Mouse (Mus musculus): ENCODE data around the gene Tcp11.

Gene Tcp11

GRCm38 (mm10) chr17:28036813-28037756 lies 43.4 kb downstream of the Tcp11 start:
- DNase-seq: no peak

GRCm38 (mm10) chr17:28034986-28035385 lies 45.5 kb downstream of the Tcp11 start:
- DNase-seq: peak; percentile 93 to 94

DNA sequence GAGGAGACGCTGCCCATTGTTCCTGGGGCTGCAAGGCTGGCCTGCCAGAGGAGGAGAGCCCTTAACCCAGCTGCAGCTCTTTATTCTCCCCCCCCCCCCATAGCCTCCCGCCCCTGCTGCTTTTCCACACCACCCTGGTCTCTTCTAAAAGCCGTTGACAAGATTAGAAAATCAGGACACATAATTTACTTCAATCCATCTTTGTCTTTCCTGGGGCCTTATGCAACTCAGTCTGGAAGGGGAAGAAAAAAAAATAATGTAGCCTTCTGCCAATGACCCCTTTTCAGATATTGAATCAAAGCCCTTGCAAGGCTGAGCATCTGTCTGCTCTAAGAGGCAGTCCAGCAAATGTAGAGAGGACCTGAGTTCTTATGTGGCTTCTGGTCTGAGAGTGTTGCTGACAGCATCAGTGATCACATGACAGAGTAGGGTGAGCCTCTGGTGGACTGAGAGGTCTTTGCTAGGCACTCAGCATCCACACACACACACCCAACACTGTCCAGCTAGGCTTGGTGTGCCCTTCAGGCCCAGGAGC lies 47.3 kb downstream of the Tcp11 start:
- DNase-seq: no peak

DNA sequence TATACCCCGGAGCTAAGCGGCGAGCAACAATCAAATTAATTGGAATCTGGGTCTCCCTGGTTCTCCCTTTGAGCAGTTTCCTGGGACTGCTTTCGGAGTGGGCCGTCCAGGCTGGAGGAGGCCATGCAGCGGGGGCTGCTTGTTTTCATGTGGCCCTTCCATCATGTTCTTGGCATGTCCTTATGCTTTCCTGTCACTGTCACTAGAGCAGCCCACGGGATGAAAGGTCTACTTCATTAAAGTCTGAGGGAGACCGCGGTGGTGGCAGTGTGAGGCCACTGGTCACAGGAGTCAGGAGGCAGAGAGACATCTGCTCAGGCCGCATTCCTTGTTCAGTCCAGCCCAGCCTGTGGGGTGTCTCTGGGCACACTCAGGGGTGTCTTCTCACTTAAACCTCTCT lies 48.2 kb downstream of the Tcp11 start:
- no peak for DNase-seq

GRCm38 (mm10) chr17:28031281-28031941 lies 49.0 kb downstream of the Tcp11 start:
- DNase-seq: no peak

DNA sequence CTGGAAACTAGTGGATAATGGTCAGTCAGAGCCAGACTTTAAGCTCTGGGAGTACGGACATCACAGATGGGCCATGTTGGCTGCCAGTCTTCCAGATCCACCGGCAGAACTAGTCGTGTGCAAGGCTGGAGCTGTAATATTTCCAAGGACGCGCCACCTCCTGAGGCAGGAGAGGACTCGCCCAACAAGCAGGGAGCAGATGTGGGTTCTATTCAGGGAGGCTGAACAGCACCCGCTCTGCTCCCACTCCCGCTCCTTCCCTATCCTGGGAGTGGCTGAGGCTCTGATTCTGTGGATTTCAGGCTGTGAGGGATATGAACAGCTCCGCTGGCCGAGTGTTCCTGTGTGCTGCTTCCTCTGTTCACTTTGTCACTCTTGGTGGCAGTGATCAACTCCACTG lies 50.0 kb downstream of the Tcp11 start:
- DNase-seq: no peak

DNA sequence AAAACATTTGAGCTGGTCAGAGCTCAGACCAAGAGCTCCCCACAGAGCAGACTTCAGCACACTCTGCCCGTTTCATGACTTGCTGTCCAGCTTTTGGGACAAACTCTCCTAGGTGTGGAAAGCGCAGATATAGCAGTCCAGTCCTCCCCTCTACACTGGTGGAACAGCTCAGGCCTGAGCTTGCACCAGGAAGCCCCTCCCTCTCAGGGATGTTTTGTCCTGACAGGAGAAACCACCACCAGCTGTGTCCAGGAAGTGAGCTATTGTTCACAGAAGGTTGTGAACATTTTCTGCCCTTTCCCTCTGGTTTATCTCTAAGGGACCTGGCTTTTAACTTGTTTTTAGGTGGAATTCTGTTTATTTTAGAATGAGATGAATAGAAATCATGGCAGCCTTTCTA lies 51.1 kb downstream of the Tcp11 start:
- peak in 1 of 2 experiments; percentile 57 for DNase-seq

- no peak for DNase-seq
Measured at GRCm38 (mm10) chr17:28028236-28028635, 52.2 kb downstream of the Tcp11 start.

- DNase-seq: no peak
Measured at GRCm38 (mm10) chr17:28027197-28027596, 53.2 kb downstream of the Tcp11 start.

DNA sequence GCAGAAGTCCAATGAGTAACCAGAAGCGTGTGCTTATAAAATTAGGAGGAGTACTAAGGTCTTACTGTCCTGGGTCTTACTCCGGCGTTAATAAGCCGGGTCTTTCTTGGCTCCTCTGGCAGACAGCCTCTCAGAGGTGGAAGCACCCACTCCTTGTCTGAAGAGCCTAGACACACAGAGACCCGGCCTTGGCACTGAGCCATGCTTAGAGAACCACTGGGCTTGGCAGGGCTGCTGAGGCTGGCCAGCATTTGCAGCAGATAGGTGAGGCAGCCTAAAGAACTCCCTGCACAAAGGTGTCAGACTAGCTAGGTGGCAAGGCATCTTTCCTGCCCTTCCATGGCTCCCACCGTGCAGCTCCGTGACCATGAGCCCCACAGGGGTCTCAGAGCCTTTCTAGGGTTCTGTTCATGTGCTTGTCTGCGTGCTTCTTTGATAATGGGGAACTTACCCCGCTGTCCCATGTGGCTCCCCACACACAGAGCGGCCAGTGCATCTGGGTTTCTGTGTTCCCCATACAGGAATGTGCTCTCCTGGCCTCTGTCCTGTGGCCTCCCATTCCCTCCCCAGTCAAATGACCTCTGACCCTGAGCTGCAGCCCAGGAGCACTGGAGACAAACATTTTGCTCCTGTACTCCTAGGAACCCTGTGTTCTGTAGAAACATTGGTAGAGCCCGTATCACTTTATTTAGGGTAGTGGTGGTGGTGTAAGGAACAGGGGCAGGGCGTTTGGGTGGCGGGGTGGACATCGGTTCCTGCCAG lies 54.1 kb downstream of the Tcp11 start:
- DNase-seq: peak; percentile 80 to 85

GRCm38 (mm10) chr17:28025541-28025961 lies 54.9 kb downstream of the Tcp11 start:
- peak; percentile 72 to 79 for DNase-seq

- no peak for DNase-seq
Measured at GRCm38 (mm10) chr17:28022854-28023655, 57.4 kb downstream of the Tcp11 start.

GRCm38 (mm10) chr17:28021911-28022310 lies 58.5 kb downstream of the Tcp11 start:
- no peak for DNase-seq

DNA sequence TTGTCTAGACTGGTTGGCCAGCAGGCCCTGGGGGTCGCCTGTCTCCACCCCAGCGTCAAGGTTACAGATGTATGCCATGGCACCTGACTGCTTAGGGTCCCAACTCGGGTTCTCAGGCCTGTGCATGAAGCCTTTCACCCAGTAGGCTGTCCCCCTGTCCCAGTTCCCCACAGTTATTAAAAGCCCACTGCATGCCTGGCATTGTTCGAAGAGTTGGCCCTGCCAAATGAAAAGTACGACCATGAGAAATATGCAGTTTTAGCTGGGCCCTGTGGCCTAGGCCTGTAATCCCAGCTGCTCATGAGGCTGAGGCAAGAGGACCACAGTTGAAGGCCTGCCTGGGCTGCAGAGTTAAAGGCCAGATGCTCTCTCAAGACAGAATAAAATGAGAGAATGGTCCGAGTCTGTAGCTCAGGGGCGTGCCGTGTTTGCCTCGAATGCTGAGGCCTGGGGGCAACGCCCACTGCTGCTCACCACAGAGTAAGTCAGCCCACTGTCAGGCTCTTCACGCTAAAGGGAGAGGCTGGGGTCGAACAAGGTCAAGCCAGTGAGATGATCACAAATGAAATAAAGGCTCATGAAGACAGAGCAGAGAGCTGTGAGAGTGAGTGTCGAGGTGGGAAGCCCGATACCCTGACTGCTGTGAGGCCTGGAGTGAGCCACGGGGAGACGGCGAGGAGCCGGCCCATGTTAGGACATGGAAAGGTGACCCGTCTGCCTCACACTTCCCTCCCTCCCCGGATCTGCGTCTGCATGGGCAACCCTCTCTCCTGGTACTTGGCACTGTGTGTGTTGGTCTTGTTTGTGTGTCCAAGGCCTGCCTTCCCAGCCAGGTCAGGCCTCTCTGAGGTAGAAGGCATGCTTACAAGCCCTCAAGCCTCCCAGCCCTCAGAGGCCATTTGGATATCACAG lies 60.4 kb downstream of the Tcp11 start:
- DNase-seq: no peak

DNA sequence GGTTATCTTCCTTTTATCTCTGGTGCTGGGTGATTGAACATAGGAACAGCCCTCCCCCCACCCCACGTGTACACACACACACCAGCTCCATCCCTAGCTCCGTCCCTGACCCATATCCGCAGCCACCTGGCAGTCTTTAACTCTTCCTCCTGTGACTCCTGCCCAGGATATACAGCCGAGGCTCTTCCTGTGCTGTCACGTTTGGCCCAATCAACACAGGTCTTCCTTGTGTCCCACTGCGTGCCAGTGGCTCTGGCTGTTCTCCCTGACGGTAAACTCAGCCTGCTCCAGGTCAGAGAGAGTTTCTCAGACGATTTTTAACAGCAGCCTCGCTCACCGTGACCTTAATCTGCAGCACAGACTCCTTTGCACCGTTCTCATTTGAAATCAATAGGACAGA lies 61.7 kb downstream of the Tcp11 start:
- DNase-seq: no peak

DNA sequence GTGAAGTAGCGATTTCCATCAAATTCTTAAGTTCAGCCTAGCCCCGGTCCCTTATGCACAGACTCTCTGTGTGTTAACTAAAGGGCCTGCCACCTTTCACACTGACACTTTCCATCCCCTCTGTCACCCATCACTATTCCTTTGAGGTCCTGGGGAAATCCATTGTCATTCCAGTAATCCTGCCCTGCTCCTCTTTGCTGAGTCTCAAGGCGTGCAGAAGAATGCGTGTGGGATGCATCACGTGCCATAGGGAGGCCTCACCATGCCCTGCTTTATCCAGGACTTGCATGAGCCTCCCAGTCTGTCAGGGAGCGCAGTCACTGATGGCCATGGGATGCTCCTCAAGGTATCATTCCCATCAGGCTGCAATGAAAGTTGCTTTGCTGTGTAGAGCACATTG lies 62.1 kb downstream of the Tcp11 start:
- no peak for DNase-seq

Data from lung, adult 18-20 months (tissue).